Mouse (Mus musculus): ENCODE results near the gene Filip1.

Gene Filip1

GRCm38 (mm10) chr9:79912971-79913370 lies 99.7 kb downstream of the Filip1 start:
- in situ Hi-C loops (cut with MseI, MboI), result no loop called here

GRCm38 (mm10) chr9:79910166-79910565 lies 102.5 kb downstream of the Filip1 start:
- in situ Hi-C loops (cut with MseI, MboI), result no loop called here

- in situ Hi-C loops (cut with MseI, MboI), result no loop called here
Measured at GRCm38 (mm10) chr9:79898815-79899214, 113.8 kb downstream of the Filip1 start.

GRCm38 (mm10) chr9:79894665-79895064 lies 118.0 kb downstream of the Filip1 start:
- in situ Hi-C loops (cut with MseI, MboI), result no loop called here

- in situ Hi-C loops (cut with MseI, MboI), result no loop called here
Measured at GRCm38 (mm10) chr9:79893841-79894612, 118.6 kb downstream of the Filip1 start.

GRCm38 (mm10) chr9:79892183-79892582 lies 120.5 kb downstream of the Filip1 start:
- in situ Hi-C loops (cut with MseI, MboI), result no loop called here

- in situ Hi-C loops (cut with MseI, MboI), result no loop called here
Measured at GRCm38 (mm10) chr9:79890488-79890887, 122.2 kb downstream of the Filip1 start.

- in situ Hi-C loops (cut with MseI, MboI), result no loop called here
Measured at GRCm38 (mm10) chr9:79889132-79889531, 123.5 kb downstream of the Filip1 start.

GRCm38 (mm10) chr9:79885244-79886210 lies 127.1 kb downstream of the Filip1 start:
- in situ Hi-C loops (cut with MseI, MboI), result no loop called here

GRCm38 (mm10) chr9:79883139-79883538 lies 129.5 kb downstream of the Filip1 start:
- in situ Hi-C loops (cut with MseI, MboI), result no loop called here

GRCm38 (mm10) chr9:79880031-79880430 lies 132.6 kb downstream of the Filip1 start:
- in situ Hi-C loops (cut with MseI, MboI), result no loop called here

- in situ Hi-C loops (cut with MseI, MboI), result loop anchor here in 1 of 2 experiments (10.0 kb wide), 1 partner anchor 59 kb away; no protein-coding TSS in a partner anchor
Measured at GRCm38 (mm10) chr9:79875522-79876131, 137.0 kb downstream of the Filip1 start.

- in situ Hi-C loops (cut with MseI, MboI), result loop anchor here in 1 of 2 experiments (10.0 kb wide), 1 partner anchor 62 kb away; no protein-coding TSS in a partner anchor
Measured at GRCm38 (mm10) chr9:79872598-79872997, 140.1 kb downstream of the Filip1 start.

GRCm38 (mm10) chr9:79869512-79869911 lies 143.1 kb downstream of the Filip1 start:
- in situ Hi-C loops (cut with MseI, MboI), result no loop called here

- in situ Hi-C loops (cut with MseI, MboI), result no loop called here
Measured at GRCm38 (mm10) chr9:79865998-79866397, 146.7 kb downstream of the Filip1 start.

- in situ Hi-C loops (cut with MseI, MboI), result no loop called here
Measured at GRCm38 (mm10) chr9:79862544-79862943, 150.1 kb downstream of the Filip1 start.

- in situ Hi-C loops (cut with MseI, MboI), result no loop called here
Measured at GRCm38 (mm10) chr9:79847099-79847498, 165.6 kb downstream of the Filip1 start.

GRCm38 (mm10) chr9:79842615-79843014 lies 170.0 kb downstream of the Filip1 start:
- in situ Hi-C loops (cut with MseI, MboI), result no loop called here

GRCm38 (mm10) chr9:79842028-79842427 lies 170.6 kb downstream of the Filip1 start:
- in situ Hi-C loops (cut with MseI, MboI), result no loop called here

GRCm38 (mm10) chr9:79831294-79831693 lies 181.4 kb downstream of the Filip1 start:
- in situ Hi-C loops (cut with MseI, MboI), result no loop called here

- in situ Hi-C loops (cut with MseI, MboI), result no loop called here
Measured at GRCm38 (mm10) chr9:79830874-79831273, 181.8 kb downstream of the Filip1 start.
